Mouse (Mus musculus) thymus, adult 2 months (tissue): ENCODE measurements around the gene Aspg.

Experiments
- CTCF ChIP-seq: fragments of 200-500 bp; IDR thresholded peaks from 2 replicates; pipeline ENCODE4 v1.5.1; 2012; ENCODE audit warnings: mild to moderate bottlenecking, control low read depth, low read length, moderate library complexity, borderline replicate concordance; ENCODE audit not compliant: control insufficient read depth, poor library complexity, insufficient read depth; ENCODE audit errors: extremely low read depth
- POLR2A ChIP-seq: fragments of 200-500 bp; IDR thresholded peaks from 2 replicates; pipeline ENCODE4 v1.6.1; 2012; ENCODE audit warnings: mild to moderate bottlenecking, low read length, control low read depth, moderate library complexity; ENCODE audit not compliant: control insufficient read depth, poor library complexity, insufficient read depth; ENCODE audit errors: extremely low read depth

- TF ChIP-seq CTCF (peak; percentile 72; the same call in 1 of the 2 replicates), POLR2A (no peak)
Observed at GRCm38 (mm10) chr12:112077651-112078050, 28.8 kb upstream of the Aspg start.
